In genomic region chr15:7723202-7723721, GRCm38 (mm10) we compare ENCODE assay signal across 24 mouse cellular contexts.
DNase-seq lines count a peak whose midpoint lies in the region; ATAC-seq lines count a peak whose summit lies in the region.
"Had no signal": no experiment of that assay in that cellular context is flagged by ENCODE, and none has a peak within 500 bp of the region (broad histone marks: within the 10 kb centered on the region; RNA-seq: fewer than 3 reads in every experiment).

No protein-coding gene starts in this region.

- H3K36me3 ChIP-seq in embryonic facial prominence, embryonic 10.5 days (replicated peaks): no peaks in the 10 kb centered on the region
- no peaks in the 10 kb centered on the region for H3K36me3 ChIP-seq in embryonic facial prominence, embryonic 11.5 days (replicated peaks; ENCODE audit: control insufficient read depth, insufficient read depth, low read depth, low read length)
- H3K36me3 ChIP-seq in limb, embryonic 12.5 days: no peaks in the 10 kb centered on the region
- no peaks in the 10 kb centered on the region for H3K36me3 ChIP-seq in hindbrain, embryonic 13.5 days
- H3K36me3 ChIP-seq: embryonic facial prominence, embryonic 15.5 days; forebrain, embryonic 15.5 days; heart, embryonic 10.5 days; hindbrain, embryonic 12.5 days; intestine, embryonic 15.5 days had no signal

- 0 out of 2 replicates have a peak, but pooled peaks have one; percentile 59 for ATAC-seq in embryonic facial prominence, embryonic 11.5 days (replicated peaks; ENCODE audit: insufficient number of reproducible peaks, low FRiP score, low TSS enrichment, low read depth)
- ATAC-seq in limb, embryonic 12.5 days (ENCODE audit: insufficient number of reproducible peaks, insufficient read depth, low FRiP score, low TSS enrichment, low read depth): peak; percentile 69; the same call in 1 of the 2 replicates
- no peak for ATAC-seq in hindbrain, embryonic 13.5 days (ENCODE audit: low FRiP score)
- ATAC-seq: activated CD4-positive, CD25-positive, alpha-beta regulatory T cell, adult 4 months; forebrain, embryonic 15.5 days; hindbrain, embryonic 16.5 days; intestine, embryonic 15.5 days had no signal

- H3K4me2 ChIP-seq in embryonic facial prominence, embryonic 11.5 days (ENCODE audit: low read depth, low read length): no peak overlapping the region
- peak overlapping the region; percentile 16; the same call in 1 of the 2 replicates for H3K4me2 ChIP-seq in limb, embryonic 12.5 days
- H3K4me2 ChIP-seq in hindbrain, embryonic 13.5 days: no peak overlapping the region
- H3K4me2 ChIP-seq: embryonic facial prominence, embryonic 15.5 days; forebrain, embryonic 15.5 days; hindbrain, embryonic 12.5 days; intestine, embryonic 15.5 days had no signal

- 26% methylated on average over 5 of the region's 5 CpGs for WGBS in embryonic facial prominence, embryonic 10.5 days
- 24% methylated on average over 5 of the region's 5 CpGs for WGBS in embryonic facial prominence, embryonic 11.5 days
- WGBS in limb, embryonic 12.5 days: 5% methylated on average over 5 of the region's 5 CpGs
- 59% methylated on average over 5 of the region's 5 CpGs for WGBS in hindbrain, embryonic 13.5 days

- H3K9ac ChIP-seq in embryonic facial prominence, embryonic 11.5 days (replicated peaks; ENCODE audit: low read length): no peak overlapping the region
- H3K9ac ChIP-seq in limb, embryonic 12.5 days (replicated peaks): no peak overlapping the region
- no peak overlapping the region for H3K9ac ChIP-seq in hindbrain, embryonic 13.5 days
- H3K9ac ChIP-seq: embryonic facial prominence, embryonic 15.5 days; forebrain, embryonic 15.5 days; hindbrain, embryonic 12.5 days; intestine, embryonic 15.5 days had no signal

- H3K27ac ChIP-seq in embryonic facial prominence, embryonic 10.5 days (replicated peaks): no peak overlapping the region; the same call in 1 of the 2 replicates
- H3K27ac ChIP-seq in embryonic facial prominence, embryonic 11.5 days (replicated peaks; ENCODE audit: low read depth, low read length): no peak overlapping the region
- H3K27ac ChIP-seq in limb, embryonic 12.5 days: peak overlapping the region; percentile 64; the same call in 1 of the 2 replicates
- no peak overlapping the region for H3K27ac ChIP-seq in hindbrain, embryonic 13.5 days
- H3K27ac ChIP-seq: embryonic facial prominence, embryonic 15.5 days; forebrain, embryonic 15.5 days; heart, adult 2 months; heart, embryonic 10.5 days; hindbrain, embryonic 12.5 days; intestine, embryonic 15.5 days had no signal

- no peak overlapping the region for H3K4me3 ChIP-seq in embryonic facial prominence, embryonic 10.5 days
- H3K4me3 ChIP-seq in embryonic facial prominence, embryonic 11.5 days (ENCODE audit: low read depth, low read length): no peak overlapping the region
- no peak overlapping the region for H3K4me3 ChIP-seq in limb, embryonic 12.5 days (replicated peaks)
- no peak overlapping the region for H3K4me3 ChIP-seq in hindbrain, embryonic 13.5 days
- H3K4me3 ChIP-seq: embryonic facial prominence, embryonic 15.5 days; forebrain, embryonic 15.5 days; heart, adult 2 months; heart, embryonic 10.5 days; hindbrain, embryonic 12.5 days; intestine, embryonic 15.5 days had no signal

- H3K4me1 ChIP-seq in embryonic facial prominence, embryonic 10.5 days: peaks cover 30% of the 10 kb centered on the region
- H3K4me1 ChIP-seq in embryonic facial prominence, embryonic 11.5 days (ENCODE audit: control insufficient read depth, insufficient read depth, low read length): no peaks in the 10 kb centered on the region
- peaks cover 19% of the 10 kb centered on the region for H3K4me1 ChIP-seq in limb, embryonic 12.5 days (replicated peaks)
- H3K4me1 ChIP-seq in hindbrain, embryonic 13.5 days (replicated peaks): no peaks in the 10 kb centered on the region
- H3K4me1 ChIP-seq: forebrain, embryonic 15.5 days; heart, embryonic 10.5 days; hindbrain, embryonic 12.5 days; intestine, embryonic 15.5 days had no signal

- DNase-seq in embryonic facial prominence, embryonic 10.5 days (ENCODE audit: low spot score): peak; percentile 45
- peak; percentile 81 for DNase-seq in embryonic facial prominence, embryonic 11.5 days (ENCODE audit: low spot score)
- DNase-seq in forelimb bud, embryonic 11.5 days (ENCODE audit: low read depth, low spot score): peak; percentile 53
- no peak for DNase-seq in urinary bladder, postnatal 36 days (ENCODE audit: low spot score in 2 of 2)
- no peak for DNase-seq in thymus, postnatal 14 days
- DNase-seq in right cerebral cortex, postnatal 14 days: no peak
- DNase-seq: adrenal gland, adult 8-10 months; adrenal gland, postnatal 25 days; cerebellum, adult 11-12 months; cerebellum, adult 8-10 months; cerebellum, postnatal 10 days; cerebellum, postnatal 36 days; gastrocnemius, postnatal 10 days; gastrocnemius, postnatal 36 days; heart, adult 2 months had no signal

- peaks cover 6% of the 10 kb centered on the region; the same call in 1 of the 2 replicates for H3K27me3 ChIP-seq in embryonic facial prominence, embryonic 10.5 days (replicated peaks; ENCODE audit: low read depth, poor library complexity, severe bottlenecking)
- no peaks in the 10 kb centered on the region for H3K27me3 ChIP-seq in embryonic facial prominence, embryonic 11.5 days (ENCODE audit: control insufficient read depth, insufficient read depth, low read length)
- peaks cover 7% of the 10 kb centered on the region for H3K27me3 ChIP-seq in limb, embryonic 12.5 days
- H3K27me3 ChIP-seq in hindbrain, embryonic 13.5 days: no peaks in the 10 kb centered on the region
- H3K27me3 ChIP-seq: embryonic facial prominence, embryonic 15.5 days; forebrain, embryonic 15.5 days; hindbrain, embryonic 12.5 days; intestine, embryonic 15.5 days had no signal

- H3K9me3 ChIP-seq in embryonic facial prominence, embryonic 10.5 days: no peaks in the 10 kb centered on the region
- H3K9me3 ChIP-seq in embryonic facial prominence, embryonic 11.5 days (replicated peaks; ENCODE audit: control insufficient read depth, low read length): no peaks in the 10 kb centered on the region
- no peaks in the 10 kb centered on the region for H3K9me3 ChIP-seq in limb, embryonic 12.5 days
- no peaks in the 10 kb centered on the region for H3K9me3 ChIP-seq in hindbrain, embryonic 13.5 days
- H3K9me3 ChIP-seq: embryonic facial prominence, embryonic 15.5 days; forebrain, embryonic 15.5 days; heart, embryonic 10.5 days; hindbrain, embryonic 12.5 days; intestine, embryonic 15.5 days had no signal

Comparison
In these comparisons a context has a peak if more than half of its experiments do, and no peak if none do; other contexts are left out.
1. DNase-seq: peak in embryonic facial prominence, embryonic 10.5 days (single experiment), embryonic facial prominence, embryonic 11.5 days (single experiment) and forelimb bud, embryonic 11.5 days (single experiment); none in urinary bladder, postnatal 36 days (0 of 2), thymus, postnatal 14 days (single experiment) and right cerebral cortex, postnatal 14 days (single experiment).